Mouse (Mus musculus) ES-Bruce4 (cell line): ENCODE data around the gene Nanos3. TPM values are rescaled to one million over a fixed set of nuclear protein-coding genes. Genes with fewer than 3 reads are reported as not detected.

Experiments used
- H3K27ac ChIP-seq: 2 replicates; pipeline ENCODE4 v1.5.1; 2012; ENCODE audit warnings: low read length, inconsistent platforms; ENCODE audit not compliant: insufficient read depth
- H3K27me3 ChIP-seq: 2 replicates; pipeline ENCODE4 v1.6.1; 2012; ENCODE audit warnings: mild to moderate bottlenecking, low read length, inconsistent platforms; ENCODE audit not compliant: control insufficient read depth, poor library complexity, insufficient read depth, severe bottlenecking
- H3K36me3 ChIP-seq: 2 replicates; pipeline ENCODE4 v1.6.1; 2012; ENCODE audit warnings: inconsistent platforms, mild to moderate bottlenecking, low read length, moderate library complexity; ENCODE audit not compliant: control insufficient read depth, poor library complexity, insufficient read depth, severe bottlenecking
- H3K4me1 ChIP-seq: one replicate; pipeline ENCODE4 v1.8.1; 2011; ENCODE audit warnings: low read length; ENCODE audit not compliant: control insufficient read depth, insufficient read depth
- H3K4me3 ChIP-seq: 2 replicates; pipeline ENCODE4 v1.5.1; 2011; ENCODE audit warnings: low read depth, mild to moderate bottlenecking, low read length
- H3K9ac ChIP-seq: 2 replicates; pipeline ENCODE4 v1.6.1; 2012; ENCODE audit warnings: low read depth, mild to moderate bottlenecking, inconsistent platforms; ENCODE audit not compliant: poor library complexity, severe bottlenecking
- H3K9me3 ChIP-seq: replicated peaks from 2 replicates; pipeline ENCODE4 v1.6.1; 2012; ENCODE audit warnings: mild to moderate bottlenecking, low read length, inconsistent platforms; ENCODE audit not compliant: control insufficient read depth, poor library complexity, insufficient read depth, severe bottlenecking
- CTCF ChIP-seq: IDR thresholded peaks from one replicate; pipeline ENCODE4 v1.8.1; 2011; ENCODE audit warnings: low read depth, low read length
- EP300 ChIP-seq: IDR thresholded peaks from 2 replicates; pipeline ENCODE4 v1.6.1; 2011; ENCODE audit warnings: low read depth, low read length; ENCODE audit not compliant: insufficient read depth
- POLR2A ChIP-seq: IDR thresholded peaks from one replicate; pipeline ENCODE4 v1.8.1; 2011; ENCODE audit warnings: low read length; ENCODE audit not compliant: insufficient read depth
- polyA plus RNA-seq: library from polyadenylated mRNA; stranded (reverse); fragments of >200 nt; gene quantifications from 2 replicates; pipeline ENCODE4 v1.2.4, GENCODE M21; 2011; ENCODE audit warnings: low read depth; ENCODE audit not compliant: missing spikeins, insufficient read depth, insufficient read length

Gene Nanos3
- polyA plus RNA-seq, 1 experiment: 3.0 TPM

DNA sequence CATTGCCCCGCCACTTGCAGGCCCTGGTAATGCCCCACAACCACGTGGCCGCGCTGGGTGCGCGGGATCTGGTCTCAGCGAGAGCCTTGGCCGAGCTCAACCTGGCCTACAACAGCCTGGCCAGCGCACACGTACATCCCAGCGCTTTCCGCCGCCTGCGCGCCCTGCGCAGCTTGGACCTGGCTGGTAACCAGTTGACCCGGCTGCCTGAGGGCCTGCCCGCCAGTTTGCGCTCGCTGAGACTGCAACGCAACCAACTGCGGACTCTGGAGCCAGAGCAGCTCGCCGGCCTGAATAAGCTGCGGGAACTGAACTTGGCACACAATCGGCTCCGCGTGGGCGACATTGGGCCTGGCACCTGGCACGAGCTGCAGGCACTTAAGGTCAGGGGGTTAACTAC lies 54.2 kb downstream of the Nanos3 start:
- peak overlapping the region; percentile 29 for H3K9ac ChIP-seq
- peak overlapping the region; percentile 43 for H3K4me3 ChIP-seq
- peaks cover 27% of the 10 kb centered on the region for H3K36me3 ChIP-seq
- no peak for TF ChIP-seq POLR2A
- TF ChIP-seq EP300: no peak
- TF ChIP-seq CTCF: no peak
- H3K27ac ChIP-seq: no peak overlapping the region
- no peaks in the 10 kb centered on the region for H3K4me1 ChIP-seq
- H3K9me3 ChIP-seq: no peaks in the 10 kb centered on the region
- no peaks in the 10 kb centered on the region for H3K27me3 ChIP-seq

DNA sequence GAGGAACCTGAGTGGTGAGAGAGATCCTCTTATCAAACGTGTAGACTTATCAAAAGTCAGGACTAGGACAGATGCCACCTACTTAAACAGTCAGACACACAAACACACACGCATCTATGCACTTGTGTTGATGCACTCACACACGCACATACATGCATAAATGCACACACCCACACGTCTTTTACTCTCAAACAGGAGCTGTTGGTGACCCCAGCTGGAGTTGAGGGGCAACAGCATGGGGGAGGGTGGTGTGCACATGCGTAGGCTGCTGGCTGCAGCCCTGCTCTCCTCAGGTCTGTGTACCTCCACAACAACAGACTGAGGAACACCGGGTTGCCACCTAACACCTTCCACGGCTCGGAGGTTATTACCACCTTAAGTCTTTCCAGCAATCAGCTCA lies 56.7 kb downstream of the Nanos3 start:
- Histone ChIP-seq H3K4me1 (no peaks in the 10 kb centered on the region), H3K9me3 (no peaks in the 10 kb centered on the region), H3K36me3 (peaks cover 10% of the 10 kb centered on the region), H3K27me3 (no peaks in the 10 kb centered on the region), H3K4me3 (no peak overlapping the region), H3K27ac (no peak overlapping the region), H3K9ac (no peak overlapping the region)
- no peak for TF ChIP-seq CTCF
- no peak for TF ChIP-seq EP300
- TF ChIP-seq POLR2A: no peak

- H3K27me3 ChIP-seq: no peaks in the 10 kb centered on the region
- H3K4me1 ChIP-seq: no peaks in the 10 kb centered on the region
- H3K27ac ChIP-seq: no peak overlapping the region
- H3K9ac ChIP-seq: peak overlapping the region; percentile 19; the same call in 1 of the 2 replicates
- TF ChIP-seq CTCF (no peak), EP300 (no peak), POLR2A (no peak)
- no peak overlapping the region; the same call in 1 of the 2 replicates for H3K4me3 ChIP-seq
- peaks cover under 1% of the 10 kb centered on the region; the same call in 1 of the 2 replicates for H3K36me3 ChIP-seq
- no peaks in the 10 kb centered on the region for H3K9me3 ChIP-seq
Measured at GRCm38 (mm10) chr8:84127202-84127901, 57.7 kb downstream of the Nanos3 start.

DNA sequence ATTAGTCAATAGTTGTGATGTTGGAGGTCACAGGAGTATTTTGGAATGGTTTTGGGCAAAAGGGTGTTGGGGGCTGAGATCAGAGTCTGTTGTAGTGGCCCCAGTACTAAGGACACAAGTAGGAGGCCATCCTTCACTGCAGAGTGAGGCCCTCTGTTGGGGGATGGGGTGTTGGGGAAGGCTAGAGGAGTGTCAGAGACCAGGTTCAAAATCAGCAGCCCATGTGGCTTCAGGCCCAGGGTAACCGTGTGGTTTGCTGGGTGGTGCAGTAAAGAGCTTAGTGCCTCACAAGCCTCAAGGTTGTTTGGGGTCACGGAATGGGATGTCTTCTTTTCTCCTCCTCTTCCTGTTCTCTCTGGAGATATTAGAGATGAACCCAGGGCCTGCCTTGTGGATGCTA lies 58.3 kb downstream of the Nanos3 start:
- no peak for TF ChIP-seq EP300
- no peak for TF ChIP-seq CTCF
- no peak for TF ChIP-seq POLR2A
- Histone ChIP-seq H3K36me3 (no peaks in the 10 kb centered on the region), H3K27ac (no peak overlapping the region), H3K9me3 (no peaks in the 10 kb centered on the region), H3K4me1 (no peaks in the 10 kb centered on the region), H3K4me3 (no peak overlapping the region), H3K9ac (no peak overlapping the region), H3K27me3 (no peaks in the 10 kb centered on the region)

DNA sequence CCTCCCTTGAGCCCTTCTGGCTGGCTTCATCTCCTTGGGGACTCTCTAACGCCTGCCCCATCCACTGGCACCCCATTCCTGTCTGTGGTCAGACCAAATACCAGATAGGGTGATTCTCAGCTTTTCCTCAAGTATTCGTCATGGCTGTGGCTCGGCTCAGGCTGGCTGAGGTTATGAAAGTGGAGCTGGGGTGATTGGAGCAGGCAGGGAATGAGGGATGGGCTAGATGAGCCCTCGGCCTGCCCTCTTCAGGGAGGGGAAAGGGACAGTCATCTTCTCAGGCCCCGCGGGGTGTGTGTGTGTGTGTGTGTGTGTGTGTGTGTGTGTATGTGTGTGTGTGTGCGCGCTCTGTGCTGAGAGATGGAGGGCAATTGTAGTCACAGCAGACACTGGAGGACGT lies 59.4 kb downstream of the Nanos3 start, which contains the start of gene Podnl1:
TSS of gene Podnl1 (plus strand) at position 334 of the 400 bp plus-strand sequence.
- no peaks in the 10 kb centered on the region for H3K27me3 ChIP-seq
- H3K9me3 ChIP-seq: no peaks in the 10 kb centered on the region
- no peak within 1 kb of the TSS for H3K4me3 ChIP-seq
- no peak within 1 kb of the TSS for H3K9ac ChIP-seq
- H3K36me3 ChIP-seq: no peaks in the 10 kb centered on the region
- no peak within 1 kb of the TSS for H3K27ac ChIP-seq
- no peaks in the 10 kb centered on the region for H3K4me1 ChIP-seq
- TF ChIP-seq EP300 (no peak), POLR2A (no peak), CTCF (no peak)

Other genes with a start within 250 kb of the Nanos3 start
- 0.47 and 0.78 TPM in 2 replicates for gene Gm10644, start 230.0 kb downstream of the Nanos3 start, polyA plus RNA-seq
- 26.3 and 29.3 TPM in 2 replicates for gene Asf1b, start 229.7 kb downstream of the Nanos3 start, polyA plus RNA-seq
- gene Prkaca, start 212.2 kb downstream of the Nanos3 start, polyA plus RNA-seq: 51.8 and 54.1 TPM in 2 replicates
- gene Samd1, start 187.5 kb downstream of the Nanos3 start, polyA plus RNA-seq: 79.7 and 95.7 TPM in 2 replicates
- 1.5 and 2.4 TPM in 2 replicates for gene 1700067K01Rik, start 183.7 kb downstream of the Nanos3 start, polyA plus RNA-seq
- gene 2210011C24Rik, start 173.0 kb downstream of the Nanos3 start, polyA plus RNA-seq: 11.2 and 15.9 TPM in 2 replicates
- gene Palm3, start 163.7 kb downstream of the Nanos3 start, polyA plus RNA-seq: 61.7 and 62.8 TPM in 2 replicates
- 0.33 and 0.61 TPM in 2 replicates for gene Il27ra, start 142.6 kb downstream of the Nanos3 start, polyA plus RNA-seq
- gene Rln3, start 140.2 kb downstream of the Nanos3 start, polyA plus RNA-seq: 1.4 and 1.9 TPM in 2 replicates
- 0.56 and 0.76 TPM in 2 replicates for gene Gm10643, start 120.1 kb downstream of the Nanos3 start, polyA plus RNA-seq
- 9.6 and 10.5 TPM in 2 replicates for gene Rfx1, start 118.4 kb downstream of the Nanos3 start, polyA plus RNA-seq
- 43.4 and 44.0 TPM in 2 replicates for gene Dcaf15, start 80.4 kb downstream of the Nanos3 start, polyA plus RNA-seq
- 0.33 TPM in 1 of 2 replicates, not detected in the other for gene Podnl1, start 59.2 kb downstream of the Nanos3 start, polyA plus RNA-seq
- 18.0 and 27.2 TPM in 2 replicates for gene Cc2d1a, start 37.3 kb downstream of the Nanos3 start, polyA plus RNA-seq
- 3.8 and 4.7 TPM in 2 replicates for gene 4930432K21Rik, start 37.2 kb downstream of the Nanos3 start, polyA plus RNA-seq
- 14.8 and 15.4 TPM in 2 replicates for gene Zswim4, start 51.8 kb upstream of the Nanos3 start, polyA plus RNA-seq
- gene D8Ertd738e, start 64.5 kb upstream of the Nanos3 start, polyA plus RNA-seq: 90.6 and 92.0 TPM in 2 replicates
- 37.1 and 38.0 TPM in 2 replicates for gene Mri1, start 72.1 kb upstream of the Nanos3 start, polyA plus RNA-seq
- gene Ccdc130, start 85.2 kb upstream of the Nanos3 start, polyA plus RNA-seq: 21.3 and 25.7 TPM in 2 replicates
- 24.0 and 38.3 TPM in 2 replicates for gene Cacna1a, start 203.2 kb upstream of the Nanos3 start, polyA plus RNA-seq